Mouse (Mus musculus) frontal cortex, postnatal 14 days (tissue): ENCODE measurements around the gene Hmox2.
"Not testable (repeated sequence)": the region's sequence is repeated elsewhere in the genome, so short reads cannot be mapped to it uniquely, and the experiment has no call there.

Source experiments
- DNase-seq, 2 experiments: peaks; one replicate each; pipeline ENCODE4 v3.0.0; 2022; ENCODE audit warnings: low spot score in 2 of 2

Hmox2 gene

GRCm38 (mm10) chr16:4725780-4726527 is at the start of gene Hmox2:
Gene Hmox2 (plus strand): TSS chr16:4726361.
- peak; percentile 80 to 90 for DNase-seq

- DNase-seq, result no peak
These were observed 49.3 kb upstream of the Hmox2 start for GRCm38 (mm10) chr16:4676836-4677235.

GRCm38 (mm10) chr16:4678080-4678479 is 48.1 kb upstream of the Hmox2 start:
- DNase-seq, result no peak

- DNase-seq, result peak; percentile 76 to 83
These were observed 46.8 kb upstream of the Hmox2 start, which contains the start of gene Coro7 for GRCm38 (mm10) chr16:4679121-4680018. Gene Coro7 (minus strand): TSS chr16:4679777.

- DNase-seq, result not testable (repeated sequence)
These were observed 45.2 kb upstream of the Hmox2 start for GRCm38 (mm10) chr16:4680922-4681455.

- DNase-seq, result no peak
These were observed 43.5 kb upstream of the Hmox2 start for GRCm38 (mm10) chr16:4682628-4683179.

- DNase-seq, result no peak
These were observed 43.0 kb upstream of the Hmox2 start for GRCm38 (mm10) chr16:4683193-4683580.

GRCm38 (mm10) chr16:4683581-4684456 is 42.3 kb upstream of the Hmox2 start:
- peak; percentile 88 to 94 for DNase-seq

- no peak for DNase-seq
These were observed 41.7 kb upstream of the Hmox2 start for GRCm38 (mm10) chr16:4684457-4684791.

- DNase-seq, result not testable (repeated sequence)
These were observed 36.8 kb upstream of the Hmox2 start for GRCm38 (mm10) chr16:4689371-4689770.

- DNase-seq, result no peak
These were observed 24.9 kb upstream of the Hmox2 start for GRCm38 (mm10) chr16:4701211-4701610.

GRCm38 (mm10) chr16:4702646-4703045 is 23.5 kb upstream of the Hmox2 start:
- no peak for DNase-seq

GRCm38 (mm10) chr16:4705541-4705940 is 20.6 kb upstream of the Hmox2 start:
- DNase-seq, result no peak

GRCm38 (mm10) chr16:4711173-4711572 is 15.0 kb upstream of the Hmox2 start:
- DNase-seq, result no peak

- no peak for DNase-seq
These were observed 12.1 kb upstream of the Hmox2 start for GRCm38 (mm10) chr16:4713861-4714710.

GRCm38 (mm10) chr16:4717866-4718265 is 8.3 kb upstream of the Hmox2 start:
- no peak for DNase-seq

- DNase-seq, result peak; percentile 37
These were observed 7.2 kb upstream of the Hmox2 start, which contains the start of gene Nmral1 for GRCm38 (mm10) chr16:4718753-4719518. Gene Nmral1 (minus strand): TSS chr16:4719356.

GRCm38 (mm10) chr16:4722128-4722914 is 3.8 kb upstream of the Hmox2 start:
- no peak for DNase-seq

GRCm38 (mm10) chr16:4722915-4723209 is 3.3 kb upstream of the Hmox2 start:
- DNase-seq, result no peak
